Mouse (Mus musculus): ENCODE measurements around the gene Abcd3. TPM values are rescaled to one million over a fixed set of nuclear protein-coding genes. Genes with fewer than 3 reads are reported as not detected.

Gene Abcd3
- polyA plus RNA-seq, 1 experiment: 14.7 TPM

DNA sequence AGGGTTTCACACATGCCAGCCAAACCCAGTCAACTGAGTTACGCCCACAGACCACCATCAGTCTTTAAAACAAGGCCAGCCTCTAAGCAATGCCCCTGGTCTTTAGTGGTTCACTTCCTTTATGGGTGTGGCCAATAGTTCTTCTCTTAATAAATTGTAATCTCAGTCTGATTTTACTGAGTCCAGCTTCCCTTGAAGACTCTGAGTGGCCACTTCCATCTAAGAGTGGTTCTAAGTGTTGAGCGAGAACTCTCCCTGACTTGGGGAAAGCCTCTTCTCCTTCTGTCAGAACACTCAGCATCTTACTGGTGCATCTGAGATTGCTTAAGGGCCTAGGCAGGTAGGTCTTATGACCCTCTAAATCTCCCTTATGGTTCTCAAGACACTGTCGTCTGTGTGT, 35.9 kb upstream of the Abcd3 start:
- Histone ChIP-seq H3K36me3 (ENCODE audit: control insufficient read depth, insufficient read depth) (no peaks in the 10 kb centered on the region), H3K79me2 (ENCODE audit: control insufficient read depth, insufficient read depth) (no peaks in the 10 kb centered on the region), H3ac (ENCODE audit: control insufficient read depth, insufficient read length) (no peak overlapping the region), H3K27me3 (ENCODE audit: control insufficient read depth, insufficient read depth, insufficient read length) (peaks cover 19% of the 10 kb centered on the region), H3K4me3 (no peak overlapping the region), H3K4me2 (ENCODE audit: low read depth) (no peak overlapping the region)
- TF ChIP-seq MYOG (IDR thresholded peaks at IDR 0.05; ENCODE audit: control insufficient read depth in 1 of 3, insufficient read depth in 1 of 3, insufficient read length in 2 of 3, low read depth in 2 of 3) (no peak), TCF12 (IDR thresholded peaks at IDR 0.05; ENCODE audit: insufficient read depth, poor library complexity, severe bottlenecking) (no peak), CEBPB (IDR thresholded peaks at IDR 0.05; ENCODE audit: insufficient read depth, poor library complexity, severe bottlenecking) (no peak), REST (IDR thresholded peaks at IDR 0.05; ENCODE audit: insufficient read depth, insufficient read length) (no peak), USF1 (IDR thresholded peaks at IDR 0.05; ENCODE audit: low read depth) (no peak), SRF (IDR thresholded peaks at IDR 0.05; ENCODE audit: control insufficient read depth, insufficient read length, low read depth) (no peak), MAX (IDR thresholded peaks at IDR 0.05; ENCODE audit: low read depth) (no peak), POLR2A (IDR thresholded peaks at IDR 0.05; ENCODE audit: insufficient read length, low read depth) (no peak), E2F4 (IDR thresholded peaks at IDR 0.05; ENCODE audit: insufficient read depth) (no peak), MYOD1 (IDR thresholded peaks at IDR 0.05; ENCODE audit: control insufficient read depth in 1 of 3, insufficient read length in 2 of 3, low read depth in 2 of 3) (no peak), POLR2AphosphoS2 (IDR thresholded peaks at IDR 0.05; ENCODE audit: insufficient read length, low read depth) (no peak), TCF3 (IDR thresholded peaks at IDR 0.05; ENCODE audit: insufficient read length, low read depth) (no peak)

DNA sequence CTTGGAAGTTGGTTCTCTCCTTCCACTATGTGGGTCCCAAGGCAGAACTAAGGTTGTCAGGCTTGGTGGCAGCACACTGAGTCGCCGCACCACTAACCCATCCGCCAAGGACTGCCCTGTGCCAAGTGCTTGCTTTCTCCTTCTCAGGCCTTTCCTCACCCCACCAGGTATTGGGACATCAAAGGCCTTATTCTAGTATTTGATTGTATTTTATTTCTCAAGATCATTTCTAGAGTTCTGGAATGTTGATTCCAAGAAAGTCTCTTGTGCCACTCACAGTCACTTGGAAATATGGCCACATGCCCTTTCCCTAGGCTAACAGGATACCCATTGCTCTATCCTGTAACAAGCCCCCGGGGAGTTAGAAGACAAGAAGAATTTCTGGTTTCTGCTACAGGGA, 35.3 kb upstream of the Abcd3 start:
- H3K4me2 ChIP-seq (ENCODE audit: low read depth): no peak overlapping the region
- H3K79me2 ChIP-seq (ENCODE audit: control insufficient read depth, insufficient read depth): no peaks in the 10 kb centered on the region
- H3ac ChIP-seq (ENCODE audit: control insufficient read depth, insufficient read length): no peak overlapping the region
- H3K4me3 ChIP-seq: no peak overlapping the region
- peaks cover 22% of the 10 kb centered on the region for H3K27me3 ChIP-seq (ENCODE audit: control insufficient read depth, insufficient read depth, insufficient read length)
- TF ChIP-seq CEBPB (IDR thresholded peaks at IDR 0.05; ENCODE audit: insufficient read depth, poor library complexity, severe bottlenecking) (no peak), TCF3 (IDR thresholded peaks at IDR 0.05; ENCODE audit: insufficient read length, low read depth) (no peak), MAX (IDR thresholded peaks at IDR 0.05; ENCODE audit: low read depth) (no peak), TCF12 (IDR thresholded peaks at IDR 0.05; ENCODE audit: insufficient read depth, poor library complexity, severe bottlenecking) (no peak), REST (IDR thresholded peaks at IDR 0.05; ENCODE audit: insufficient read depth, insufficient read length) (no peak), SRF (IDR thresholded peaks at IDR 0.05; ENCODE audit: control insufficient read depth, insufficient read length, low read depth) (no peak), MYOG (IDR thresholded peaks at IDR 0.05; ENCODE audit: control insufficient read depth in 1 of 3, insufficient read depth in 1 of 3, insufficient read length in 2 of 3, low read depth in 2 of 3) (no peak), POLR2A (IDR thresholded peaks at IDR 0.05; ENCODE audit: insufficient read length, low read depth) (no peak), POLR2AphosphoS2 (IDR thresholded peaks at IDR 0.05; ENCODE audit: insufficient read length, low read depth) (no peak), MYOD1 (IDR thresholded peaks at IDR 0.05; ENCODE audit: control insufficient read depth in 1 of 3, insufficient read length in 2 of 3, low read depth in 2 of 3) (no peak), E2F4 (IDR thresholded peaks at IDR 0.05; ENCODE audit: insufficient read depth) (no peak), USF1 (IDR thresholded peaks at IDR 0.05; ENCODE audit: low read depth) (no peak)
- H3K36me3 ChIP-seq (ENCODE audit: control insufficient read depth, insufficient read depth): no peaks in the 10 kb centered on the region

DNA sequence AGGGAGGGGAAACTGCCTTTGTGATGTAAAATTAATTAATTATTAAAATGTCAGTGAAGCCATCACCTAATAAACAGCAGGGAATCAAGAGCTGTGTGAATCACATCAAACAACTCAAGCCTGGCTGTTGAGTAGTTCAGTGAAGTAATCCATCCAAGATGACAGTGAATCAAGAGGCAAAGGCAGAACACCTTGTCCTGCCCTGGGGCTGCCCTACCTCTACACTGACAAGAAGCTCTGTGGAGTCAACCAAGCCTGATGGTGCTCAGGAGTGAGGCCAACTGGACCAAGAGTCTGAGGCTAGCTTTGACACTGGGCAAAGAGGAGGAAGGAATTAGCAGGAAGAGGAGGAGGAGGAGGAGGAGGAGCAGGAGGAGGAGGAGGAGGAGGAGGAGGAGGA, 32.2 kb upstream of the Abcd3 start:
- no peaks in the 10 kb centered on the region for H3K79me2 ChIP-seq (ENCODE audit: control insufficient read depth, insufficient read depth)
- H3K27me3 ChIP-seq (ENCODE audit: control insufficient read depth, insufficient read depth, insufficient read length): peaks cover 15% of the 10 kb centered on the region
- no peak overlapping the region for H3K4me2 ChIP-seq (ENCODE audit: low read depth)
- no peaks in the 10 kb centered on the region for H3K36me3 ChIP-seq (ENCODE audit: control insufficient read depth, insufficient read depth)
- TF ChIP-seq MYOD1 (IDR thresholded peaks at IDR 0.05; ENCODE audit: control insufficient read depth in 1 of 3, insufficient read length in 2 of 3, low read depth in 2 of 3): no peak
- no peak for TF ChIP-seq USF1 (IDR thresholded peaks at IDR 0.05; ENCODE audit: low read depth)
- no peak for TF ChIP-seq MYOG (IDR thresholded peaks at IDR 0.05; ENCODE audit: control insufficient read depth in 1 of 3, insufficient read depth in 1 of 3, insufficient read length in 2 of 3, low read depth in 2 of 3)
- TF ChIP-seq E2F4 (IDR thresholded peaks at IDR 0.05; ENCODE audit: insufficient read depth): no peak
- H3K4me3 ChIP-seq: no peak overlapping the region
- H3ac ChIP-seq (ENCODE audit: control insufficient read depth, insufficient read length): no peak overlapping the region

DNA sequence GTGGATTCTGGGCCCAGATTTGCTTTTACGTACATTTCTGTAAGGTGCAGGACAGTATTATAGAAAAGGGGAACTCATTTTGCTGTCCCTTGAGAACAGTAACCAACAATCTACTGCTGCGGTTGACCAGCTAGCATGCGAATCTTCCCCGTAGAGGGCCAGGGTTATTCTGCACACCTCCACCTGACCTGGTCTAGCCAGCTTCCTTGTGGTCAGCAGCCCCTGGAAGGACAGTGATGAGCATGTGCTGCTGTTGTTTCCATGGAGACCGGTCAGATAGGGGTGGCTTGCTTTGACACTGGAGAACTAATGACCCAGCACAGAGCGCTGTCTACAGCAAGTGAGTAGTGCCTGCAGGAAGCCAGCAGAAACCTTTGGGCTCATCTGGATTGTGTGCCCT, 29.6 kb upstream of the Abcd3 start:
- H3K27me3 ChIP-seq (ENCODE audit: control insufficient read depth, insufficient read depth, insufficient read length): peaks cover 3% of the 10 kb centered on the region
- no peak overlapping the region for H3K4me3 ChIP-seq
- H3K36me3 ChIP-seq (ENCODE audit: control insufficient read depth, insufficient read depth): no peaks in the 10 kb centered on the region
- H3ac ChIP-seq (ENCODE audit: control insufficient read depth, insufficient read length): no peak overlapping the region
- no peaks in the 10 kb centered on the region for H3K79me2 ChIP-seq (ENCODE audit: control insufficient read depth, insufficient read depth)
- H3K4me2 ChIP-seq (ENCODE audit: low read depth): no peak overlapping the region
- TF ChIP-seq MYOG (IDR thresholded peaks at IDR 0.05; ENCODE audit: control insufficient read depth in 1 of 3, insufficient read depth in 1 of 3, insufficient read length in 2 of 3, low read depth in 2 of 3) (no peak), POLR2AphosphoS2 (IDR thresholded peaks at IDR 0.05; ENCODE audit: insufficient read length, low read depth) (no peak), MYOD1 (IDR thresholded peaks at IDR 0.05; ENCODE audit: control insufficient read depth in 1 of 3, insufficient read length in 2 of 3, low read depth in 2 of 3) (no peak), POLR2A (IDR thresholded peaks at IDR 0.05; ENCODE audit: insufficient read length, low read depth) (no peak)

DNA sequence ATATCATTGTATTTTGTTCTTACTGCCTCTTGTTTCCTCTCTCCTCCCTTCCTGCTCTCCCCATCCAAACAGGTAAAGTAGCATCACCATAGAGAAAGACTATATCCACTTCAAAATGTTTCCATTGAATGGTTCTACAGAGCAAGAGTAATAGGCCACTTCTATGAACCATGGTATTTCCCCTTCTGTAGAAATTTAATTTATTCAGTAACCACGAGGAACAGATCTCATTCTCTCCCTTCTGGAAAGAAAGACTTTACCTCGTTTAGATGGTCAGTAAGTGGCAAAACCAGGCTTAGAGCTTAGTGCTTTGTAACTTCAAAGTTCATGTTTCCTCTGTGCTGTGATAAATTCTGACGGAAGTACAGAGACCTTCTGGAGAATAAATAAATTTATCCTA, 28.9 kb upstream of the Abcd3 start:
- Histone ChIP-seq H3K79me2 (ENCODE audit: control insufficient read depth, insufficient read depth) (no peaks in the 10 kb centered on the region), H3K4me2 (ENCODE audit: low read depth) (no peak overlapping the region), H3K4me3 (no peak overlapping the region), H3K36me3 (ENCODE audit: control insufficient read depth, insufficient read depth) (no peaks in the 10 kb centered on the region), H3ac (ENCODE audit: control insufficient read depth, insufficient read length) (no peak overlapping the region), H3K27me3 (ENCODE audit: control insufficient read depth, insufficient read depth, insufficient read length) (peaks cover 3% of the 10 kb centered on the region)
- TF ChIP-seq POLR2AphosphoS2 (IDR thresholded peaks at IDR 0.05; ENCODE audit: insufficient read length, low read depth) (no peak), E2F4 (IDR thresholded peaks at IDR 0.05; ENCODE audit: insufficient read depth) (no peak), MYOD1 (IDR thresholded peaks at IDR 0.05; ENCODE audit: control insufficient read depth in 1 of 3, insufficient read length in 2 of 3, low read depth in 2 of 3) (no peak), POLR2A (IDR thresholded peaks at IDR 0.05; ENCODE audit: insufficient read length, low read depth) (no peak), TCF12 (IDR thresholded peaks at IDR 0.05; ENCODE audit: insufficient read depth, poor library complexity, severe bottlenecking) (no peak), MAX (IDR thresholded peaks at IDR 0.05; ENCODE audit: low read depth) (no peak), CEBPB (IDR thresholded peaks at IDR 0.05; ENCODE audit: insufficient read depth, poor library complexity, severe bottlenecking) (no peak), REST (IDR thresholded peaks at IDR 0.05; ENCODE audit: insufficient read depth, insufficient read length) (no peak), MYOG (IDR thresholded peaks at IDR 0.05; ENCODE audit: control insufficient read depth in 1 of 3, insufficient read depth in 1 of 3, insufficient read length in 2 of 3, low read depth in 2 of 3) (no peak), USF1 (IDR thresholded peaks at IDR 0.05; ENCODE audit: low read depth) (no peak), TCF3 (IDR thresholded peaks at IDR 0.05; ENCODE audit: insufficient read length, low read depth) (no peak), SRF (IDR thresholded peaks at IDR 0.05; ENCODE audit: control insufficient read depth, insufficient read length, low read depth) (no peak)

Measured in myocyte (in vitro differentiated cells).